ENCODE assay signal across 8 mouse cellular contexts in the genomic region with DNA sequence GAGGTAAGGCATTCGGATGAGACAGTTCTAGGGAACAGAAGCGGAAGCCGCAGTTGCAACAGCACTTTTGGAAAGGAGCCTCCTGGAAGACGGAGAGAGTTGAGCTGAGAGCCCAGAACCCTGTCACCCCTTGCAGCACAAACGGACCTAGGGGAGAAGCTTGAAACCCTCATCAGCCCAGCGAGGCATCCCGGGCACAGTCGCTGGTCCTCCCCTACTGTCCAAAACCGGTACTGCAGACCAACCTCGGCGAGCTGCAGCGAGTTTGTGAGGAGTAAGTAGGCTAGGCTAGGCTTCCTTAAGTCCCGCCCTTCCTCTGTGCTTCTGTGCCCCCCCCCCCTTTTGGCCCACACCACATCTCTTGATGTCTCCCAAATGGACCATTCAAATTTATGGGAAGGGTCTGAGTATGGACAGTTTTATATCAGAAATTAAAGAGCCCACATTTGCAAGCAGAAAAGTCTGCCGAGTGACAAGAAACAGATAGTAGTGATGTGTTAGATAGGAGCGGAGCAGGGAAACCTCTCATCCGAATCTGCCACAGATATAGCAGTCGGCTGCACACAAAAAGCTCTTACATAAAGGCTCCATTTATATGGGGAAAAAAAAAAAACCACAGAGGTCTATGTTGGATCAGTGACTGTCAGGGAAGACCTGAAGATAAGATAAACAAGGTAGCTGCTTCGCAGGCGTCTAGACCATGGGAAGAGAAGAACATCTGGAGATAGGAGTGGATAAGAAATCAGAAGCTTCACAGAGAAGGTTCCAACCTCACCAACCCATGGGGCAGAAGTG. TPM values are rescaled to one million over a fixed set of nuclear protein-coding genes. Genes with fewer than 3 reads are reported as not detected.
DNase-seq lines count a peak whose midpoint lies in the region; ATAC-seq and TF ChIP-seq lines count a peak whose summit lies in the region.

No protein-coding gene starts in this region.

- H3K4me2 ChIP-seq in heart, embryonic 14.5 days (ENCODE audit: low read length), result peak overlapping the region; percentile 22; the same call in 1 of the 2 replicates
- H3K4me2 ChIP-seq in kidney, postnatal 0 days (ENCODE audit: low read length), result no peak overlapping the region
- no peak overlapping the region for H3K4me2 ChIP-seq in liver, embryonic 11.5 days
- H3K4me2 ChIP-seq in neural tube, embryonic 11.5 days (ENCODE audit: low read depth), result no peak overlapping the region
- H3K4me2 ChIP-seq in stomach, embryonic 16.5 days (ENCODE audit: low read depth, low read length), result peak overlapping the region; percentile 23; the same call in 1 of the 2 replicates

- H3K27ac ChIP-seq in forebrain, embryonic 10.5 days, result no peak overlapping the region
- H3K27ac ChIP-seq in heart, embryonic 14.5 days (replicated peaks in 1 of 2; ENCODE audit: control insufficient read depth in 1 of 2, insufficient read depth in 1 of 2, low read depth in 2 of 2, low read length in 2 of 2), result no peak overlapping the region
- H3K27ac ChIP-seq in kidney, postnatal 0 days, result no peak overlapping the region
- no peak overlapping the region for H3K27ac ChIP-seq in liver, embryonic 11.5 days (ENCODE audit: low read depth, low read length)
- no peak overlapping the region for H3K27ac ChIP-seq in neural tube, embryonic 11.5 days (ENCODE audit: low read depth, low read length)
- H3K27ac ChIP-seq in stomach, embryonic 16.5 days (ENCODE audit: low read length), result no peak overlapping the region

- no peak overlapping the region for H3K4me3 ChIP-seq in forebrain, embryonic 10.5 days
- no peak overlapping the region for H3K4me3 ChIP-seq in heart, embryonic 14.5 days (ENCODE audit: control insufficient read depth in 1 of 2, insufficient read depth in 1 of 2, low read depth in 1 of 2, low read length in 2 of 2)
- H3K4me3 ChIP-seq in kidney, postnatal 0 days (replicated peaks; ENCODE audit: low read depth, low read length), result no peak overlapping the region
- no peak overlapping the region for H3K4me3 ChIP-seq in liver, embryonic 11.5 days (ENCODE audit: low read depth, low read length)
- no peak overlapping the region for H3K4me3 ChIP-seq in neural tube, embryonic 11.5 days (ENCODE audit: low read depth, low read length)
- no peak overlapping the region for H3K4me3 ChIP-seq in stomach, embryonic 16.5 days (replicated peaks; ENCODE audit: low read length)

- H3K27me3 ChIP-seq in forebrain, embryonic 10.5 days (ENCODE audit: poor library complexity, severe bottlenecking), result peaks cover 12% of the 10 kb centered on the region
- H3K27me3 ChIP-seq in heart, embryonic 14.5 days (ENCODE audit: control insufficient read depth, insufficient read depth, low read length), result 0 out of 2 replicates have a peak, but pooled peaks cover 4% of the 10 kb centered on the region
- H3K27me3 ChIP-seq in kidney, postnatal 0 days (ENCODE audit: insufficient read depth, low read length), result no peaks in the 10 kb centered on the region
- 0 out of 2 replicates have a peak, but pooled peaks cover 3% of the 10 kb centered on the region for H3K27me3 ChIP-seq in liver, embryonic 11.5 days (replicated peaks; ENCODE audit: control insufficient read depth, insufficient read depth, low read length)
- H3K27me3 ChIP-seq in neural tube, embryonic 11.5 days (ENCODE audit: control insufficient read depth, insufficient read depth, low read length), result no peaks in the 10 kb centered on the region
- H3K27me3 ChIP-seq in stomach, embryonic 16.5 days (ENCODE audit: control insufficient read depth, insufficient read depth, low read length), result no peaks in the 10 kb centered on the region

- DNase-seq in CD4-positive helper T cell, adult 2 months (ENCODE audit: low read depth, low spot score), result peak; percentile 66
- DNase-seq in brain, adult 2 months (ENCODE audit: low read depth, low spot score), result peak; percentile 89
- peak; percentile 88 for DNase-seq in forebrain, embryonic 10.5 days (ENCODE audit: extremely low spot score, low spot score)
- peak; percentile 92 for DNase-seq in kidney, postnatal 0 days (ENCODE audit: low spot score)
- DNase-seq in liver, embryonic 11.5 days (ENCODE audit: low spot score), result peak; percentile 76
- peak; percentile 86 for DNase-seq in neural tube, embryonic 11.5 days (ENCODE audit: low spot score)

- no peaks in the 10 kb centered on the region for H3K9me3 ChIP-seq in forebrain, embryonic 10.5 days
- no peaks in the 10 kb centered on the region for H3K9me3 ChIP-seq in heart, embryonic 14.5 days (ENCODE audit: control insufficient read depth, low read length)
- no peaks in the 10 kb centered on the region for H3K9me3 ChIP-seq in kidney, postnatal 0 days (replicated peaks; ENCODE audit: low read length)
- no peaks in the 10 kb centered on the region for H3K9me3 ChIP-seq in liver, embryonic 11.5 days (ENCODE audit: control insufficient read depth, low read length)
- H3K9me3 ChIP-seq in neural tube, embryonic 11.5 days (ENCODE audit: control insufficient read depth, low read length), result no peaks in the 10 kb centered on the region
- H3K9me3 ChIP-seq in stomach, embryonic 16.5 days (replicated peaks; ENCODE audit: control insufficient read depth, low read length), result no peaks in the 10 kb centered on the region

- H3K9ac ChIP-seq in heart, embryonic 14.5 days (ENCODE audit: low read length), result no peak overlapping the region
- H3K9ac ChIP-seq in kidney, postnatal 0 days (ENCODE audit: low read depth, low read length), result no peak overlapping the region
- no peak overlapping the region for H3K9ac ChIP-seq in liver, embryonic 11.5 days (ENCODE audit: low read depth, low read length)
- H3K9ac ChIP-seq in neural tube, embryonic 11.5 days (ENCODE audit: low read length), result no peak overlapping the region
- H3K9ac ChIP-seq in stomach, embryonic 16.5 days (ENCODE audit: low read length), result 0 out of 2 replicates have a peak overlapping the region, but pooled peaks have one; percentile 16

- TF ChIP-seq CTCF in kidney, postnatal 0 days (IDR thresholded peaks at IDR 0.05; ENCODE audit: low read depth), result peak; percentile 94

- no peaks in the 10 kb centered on the region for H3K36me3 ChIP-seq in forebrain, embryonic 10.5 days (replicated peaks)
- no peaks in the 10 kb centered on the region for H3K36me3 ChIP-seq in heart, embryonic 14.5 days (ENCODE audit: control insufficient read depth, insufficient read depth, low read length)
- H3K36me3 ChIP-seq in kidney, postnatal 0 days (ENCODE audit: insufficient read depth, low read length), result no peaks in the 10 kb centered on the region
- H3K36me3 ChIP-seq in liver, embryonic 11.5 days (ENCODE audit: control insufficient read depth, insufficient read depth, low read length), result no peaks in the 10 kb centered on the region
- H3K36me3 ChIP-seq in neural tube, embryonic 11.5 days (ENCODE audit: control insufficient read depth, insufficient read depth, low read length), result no peaks in the 10 kb centered on the region
- H3K36me3 ChIP-seq in stomach, embryonic 16.5 days (ENCODE audit: control insufficient read depth, insufficient read depth, low read length), result no peaks in the 10 kb centered on the region

- H3K4me1 ChIP-seq in forebrain, embryonic 10.5 days, result peaks cover 31% of the 10 kb centered on the region
- H3K4me1 ChIP-seq in heart, embryonic 14.5 days (ENCODE audit: control insufficient read depth in 2 of 2, insufficient read depth in 2 of 2, low read length in 2 of 2), result peaks cover 6 to 14% of the 10 kb centered on the region in 2 experiments
- peaks cover 5% of the 10 kb centered on the region; the same call in 1 of the 2 replicates for H3K4me1 ChIP-seq in kidney, postnatal 0 days (replicated peaks; ENCODE audit: insufficient read depth, low read length)
- no peaks in the 10 kb centered on the region for H3K4me1 ChIP-seq in liver, embryonic 11.5 days (replicated peaks; ENCODE audit: control insufficient read depth, insufficient read depth, low read length)
- peaks cover 2% of the 10 kb centered on the region; the same call in 1 of the 2 replicates for H3K4me1 ChIP-seq in neural tube, embryonic 11.5 days (ENCODE audit: control insufficient read depth, insufficient read depth, low read length)
- H3K4me1 ChIP-seq in stomach, embryonic 16.5 days (ENCODE audit: control insufficient read depth, insufficient read depth, low read length), result peaks cover 15% of the 10 kb centered on the region

- 33% methylated on average over 19 of the region's 19 CpGs for WGBS in forebrain, embryonic 10.5 days
- 11% methylated on average over 19 of the region's 19 CpGs for WGBS in heart, embryonic 14.5 days
- 16% methylated on average over 19 of the region's 19 CpGs for WGBS in kidney, postnatal 0 days
- WGBS in liver, embryonic 11.5 days, result 17% methylated on average over 19 of the region's 19 CpGs
- WGBS in neural tube, embryonic 11.5 days, result 27% methylated on average over 19 of the region's 19 CpGs
- WGBS in stomach, embryonic 16.5 days, result 17% methylated on average over 19 of the region's 19 CpGs

- ATAC-seq in heart, embryonic 14.5 days (ENCODE audit: insufficient number of reproducible peaks, insufficient read depth, low FRiP score, low read depth), result peak; percentile 52; the same call in 1 of the 2 replicates
- ATAC-seq in kidney, postnatal 0 days (replicated peaks; ENCODE audit: low FRiP score, low read depth), result peak; percentile 71
- peak; percentile 45; the same call in 1 of the 2 replicates for ATAC-seq in liver, embryonic 11.5 days (replicated peaks; ENCODE audit: low FRiP score)
- ATAC-seq in neural tube, embryonic 11.5 days (ENCODE audit: insufficient read depth, low FRiP score, low TSS enrichment), result no peak
- peak; percentile 73 for ATAC-seq in stomach, embryonic 16.5 days (ENCODE audit: insufficient read depth, low FRiP score)

RNA-seq across cellular contexts. Expression of gene Zcchc24, which starts 31.5 kb away (rescaled TPM):
- 8.1 TPM in 2 replicates for polyA plus RNA-seq in forebrain, embryonic 10.5 days (2016; fragmentation: Nextera tagmentation; extraction: Ambion mirVana)
- polyA plus RNA-seq in heart, embryonic 14.5 days (2014; fragmentation: Nextera tagmentation; extraction: Ambion mirVana), result 31.8 and 33.0 TPM in 2 replicates
- polyA plus RNA-seq in kidney, postnatal 0 days (2015; fragmentation: Nextera tagmentation; extraction: Ambion mirVana), result 15.7 and 15.9 TPM in 2 replicates
- 11.3 and 13.4 TPM in 2 replicates for polyA plus RNA-seq in liver, embryonic 11.5 days (2014; fragmentation: Nextera tagmentation; extraction: Ambion mirVana)
- polyA plus RNA-seq in neural tube, embryonic 11.5 days (2014; fragmentation: Nextera tagmentation; extraction: Ambion mirVana), result 22.3 and 22.6 TPM in 2 replicates
- 15.3 and 17.1 TPM in 2 replicates for polyA plus RNA-seq in stomach, embryonic 16.5 days (2015; fragmentation: Nextera tagmentation; extraction: Ambion mirVana)

RNA-seq across cellular contexts. Expression of gene Anxa11, which starts 41.6 kb away (rescaled TPM):
- 3.5 and 4.1 TPM in 2 replicates for polyA plus RNA-seq in forebrain, embryonic 10.5 days (2016; fragmentation: Nextera tagmentation; extraction: Ambion mirVana)
- 29.4 and 30.2 TPM in 2 replicates for polyA plus RNA-seq in heart, embryonic 14.5 days (2014; fragmentation: Nextera tagmentation; extraction: Ambion mirVana)
- polyA plus RNA-seq in kidney, postnatal 0 days (2015; fragmentation: Nextera tagmentation; extraction: Ambion mirVana), result 83.7 and 95.6 TPM in 2 replicates
- 13.1 and 16.5 TPM in 2 replicates for polyA plus RNA-seq in liver, embryonic 11.5 days (2014; fragmentation: Nextera tagmentation; extraction: Ambion mirVana)
- 3.5 and 4.2 TPM in 2 replicates for polyA plus RNA-seq in neural tube, embryonic 11.5 days (2014; fragmentation: Nextera tagmentation; extraction: Ambion mirVana)
- 52.1 and 54.4 TPM in 2 replicates for polyA plus RNA-seq in stomach, embryonic 16.5 days (2015; fragmentation: Nextera tagmentation; extraction: Ambion mirVana)

Comparison
In these comparisons a context has a peak if more than half of its experiments do, and no peak if none do; other contexts are left out.
1. H3K4me2 ChIP-seq: peak in heart, embryonic 14.5 days (single experiment) and stomach, embryonic 16.5 days (single experiment); none in kidney, postnatal 0 days (single experiment), liver, embryonic 11.5 days (single experiment) and neural tube, embryonic 11.5 days (single experiment).
2. Peak in every context shown above with its lines, with median percentiles within 50 percentile points of each other: DNase-seq.